In genomic region chr19:6335458-6335827, GRCm38 (mm10) we compare ENCODE assay signal across 8 mouse cellular contexts. TPM values are rescaled to one million over a fixed set of nuclear protein-coding genes. Genes with fewer than 3 reads are reported as not detected.
DNase-seq lines count a peak whose midpoint lies in the region; ATAC-seq and TF ChIP-seq lines count a peak whose summit lies in the region.

No protein-coding gene starts in this region.

- no peak for TF ChIP-seq CTCF in gastrocnemius, adult 2 months (IDR thresholded peaks at IDR 0.05)
- TF ChIP-seq CTCF in MEL (IDR thresholded peaks at IDR 0.05 in 2 of 3, conservative IDR thresholded peaks at IDR 0.05 in 1 of 3; ENCODE audit: control insufficient read depth in 1 of 3, insufficient read depth in 1 of 3, low read depth in 2 of 3, low read length in 3 of 3, poor library complexity in 1 of 3, severe bottlenecking in 1 of 3) = no peak

- no peaks in the 10 kb centered on the region for H3K27me3 ChIP-seq in MEL (ENCODE audit: control insufficient read depth in 1 of 2, insufficient read depth in 2 of 2, low read length in 2 of 2)
- H3K27me3 ChIP-seq in midbrain, embryonic 10.5 days (ENCODE audit: low read depth, poor library complexity, severe bottlenecking) = no peaks in the 10 kb centered on the region

- no peak for TF ChIP-seq RAD21 in MEL (IDR thresholded peaks at IDR 0.05; ENCODE audit: low read depth, low read length)

- 1% methylated on average over 25 of the region's 25 CpGs for WGBS in midbrain, embryonic 10.5 days

- TF ChIP-seq EP300 in MEL (IDR thresholded peaks at IDR 0.05; ENCODE audit: low read depth in 1 of 2, low read length in 2 of 2) = no peak

- peaks cover 0 to 13% of the 10 kb centered on the region in 2 experiments; a peak in 2 of 4 replicates for H3K36me3 ChIP-seq in MEL (ENCODE audit: control insufficient read depth in 1 of 2, insufficient read depth in 2 of 2, low read length in 2 of 2)
- H3K36me3 ChIP-seq in midbrain, embryonic 10.5 days = peaks cover 39% of the 10 kb centered on the region

- H3K4me3 ChIP-seq in gastrocnemius, adult 2 months = peak overlapping the region; percentile 79
- H3K4me3 ChIP-seq in MEL (ENCODE audit: control insufficient read depth in 1 of 2, insufficient read depth in 1 of 2, low read depth in 2 of 2, low read length in 2 of 2) = peak overlapping the region; percentile 57 to 72
- peak overlapping the region; percentile 92 for H3K4me3 ChIP-seq in midbrain, embryonic 10.5 days

- peaks cover 3 to 18% of the 10 kb centered on the region in 2 experiments for H3K4me1 ChIP-seq in MEL (ENCODE audit: control insufficient read depth in 1 of 2, insufficient read depth in 2 of 2, low read length in 2 of 2)
- peaks cover 50% of the 10 kb centered on the region for H3K4me1 ChIP-seq in midbrain, embryonic 10.5 days

- peak; percentile 28; the same call in 1 of the 2 replicates for ATAC-seq in erythroid progenitor cell, adult 5-6 weeks (replicated peaks; ENCODE audit: low FRiP score, poor library complexity, severe bottlenecking)

- intact Hi-C loops in gastrocnemius, adult 2 months (cut with DNase I) = loop anchor here (10.0 kb wide), 1 partner anchor 211 kb away; the partner anchor contains the start of gene Snx15

- peak overlapping the region; percentile 81 for H3K9ac ChIP-seq in MEL (ENCODE audit: control insufficient read depth, low read depth, low read length, poor library complexity, severe bottlenecking)

- H3K79me2 ChIP-seq in MEL (ENCODE audit: control insufficient read depth, insufficient read depth, low read length, poor library complexity) = peaks cover 14% of the 10 kb centered on the region

- no peak for TF ChIP-seq POLR2A in MEL (IDR thresholded peaks at IDR 0.05; ENCODE audit: control insufficient read depth in 1 of 2, insufficient read depth in 1 of 2, low read depth in 1 of 2, low read length in 2 of 2, poor library complexity in 1 of 2)

- no peaks in the 10 kb centered on the region for H3K9me3 ChIP-seq in MEL (replicated peaks; ENCODE audit: insufficient read depth, low read length)
- no peaks in the 10 kb centered on the region for H3K9me3 ChIP-seq in midbrain, embryonic 10.5 days (replicated peaks)

- DNase-seq in gastrocnemius, adult 2 months = no peak
- DNase-seq in gastrocnemius, adult 8-10 months (ENCODE audit: low spot score in 2 of 2) = no peak
- DNase-seq in MEL (ENCODE audit: low read depth, low spot score) = peak; percentile 51
- DNase-seq in kidney, adult 18-20 months = peak; percentile 41
- no peak for DNase-seq in midbrain, embryonic 10.5 days (ENCODE audit: low spot score)
- DNase-seq in urinary bladder, postnatal 10 days (ENCODE audit: low spot score) = no peak
- DNase-seq in Muller cell, postnatal 12 days (ENCODE audit: inconsistent ontology term) = no peak

- peak overlapping the region; percentile 90 for H3K27ac ChIP-seq in gastrocnemius, adult 2 months
- H3K27ac ChIP-seq in MEL (ENCODE audit: control insufficient read depth, low read depth, low read length) = no peak overlapping the region
- H3K27ac ChIP-seq in midbrain, embryonic 10.5 days (replicated peaks) = peak overlapping the region; percentile 90

TF ChIP-seq in MEL, 35 proteins besides CTCF, POLR2A, EP300 and RAD21:
- TF ChIP-seq RCOR1 (IDR thresholded peaks at IDR 0.05; ENCODE audit: low read depth, low read length) = no peak

RNA-seq across cellular contexts. Expression of gene Men1, which starts 0.7 kb away (rescaled TPM):
- total RNA-seq in gastrocnemius, adult 2 months (2021) = 1 to 10 TPM; 7.0 to 7.8 TPM
- total RNA-seq in gastrocnemius, adult 8-10 months (2022) = 1 to 10 TPM; 5.3 to 7.9 (median 6.3) TPM
- 37.7 and 39.4 TPM in 2 replicates for total RNA-seq in MEL (2012; rRNA removed)
- polyA plus RNA-seq in MEL (2012; ENCODE audit: insufficient read depth in 1 of 2, insufficient read length in 2 of 2, low read depth in 1 of 2, low replicate concordance in 2 of 2, missing spikeins in 1 of 2) = 100 to 1,000 TPM in 1 of 2 experiments, not detected in 1; 132 TPM
- 5.4 and 23.9 TPM in 2 replicates for total RNA-seq in erythroid progenitor cell, adult 5-6 weeks (2015; ENCODE audit: low replicate concordance)
- total RNA-seq in erythroid progenitor cell, adult 5-6 weeks (2017; ENCODE audit: low replicate concordance) = 10.0 and 17.1 TPM in 2 replicates
- 124 and 128 TPM in 2 replicates for polyA plus RNA-seq in midbrain, embryonic 10.5 days (2016; fragmentation: Nextera tagmentation; extraction: Ambion mirVana)

RNA-seq across cellular contexts. Expression of gene Map4k2, which starts 5.5 kb away (rescaled TPM):
- 10 to 100 TPM; 13.1 to 14.2 TPM for total RNA-seq in gastrocnemius, adult 2 months (2021)
- total RNA-seq in gastrocnemius, adult 8-10 months (2022) = 10 to 100 TPM in 1 of 4 experiments, 1 to 10 TPM in 3; 6.9 to 10.7 (median 8.0) TPM
- total RNA-seq in MEL (2012; rRNA removed) = 8.0 and 10.2 TPM in 2 replicates
- polyA plus RNA-seq in MEL (2012; ENCODE audit: insufficient read depth in 1 of 2, insufficient read length in 2 of 2, low read depth in 1 of 2, low replicate concordance in 2 of 2, missing spikeins in 1 of 2) = 10 to 100 TPM in 1 of 2 experiments, not detected in 1; 22.3 TPM
- 14.7 and 19.8 TPM in 2 replicates for total RNA-seq in erythroid progenitor cell, adult 5-6 weeks (2015; ENCODE audit: low replicate concordance)
- total RNA-seq in erythroid progenitor cell, adult 5-6 weeks (2017; ENCODE audit: low replicate concordance) = 19.4 and 37.7 TPM in 2 replicates
- 11.3 and 13.8 TPM in 2 replicates for polyA plus RNA-seq in midbrain, embryonic 10.5 days (2016; fragmentation: Nextera tagmentation; extraction: Ambion mirVana)

RNA-seq across cellular contexts. Expression of gene Sf1, which starts 28.0 kb away (rescaled TPM):
- total RNA-seq in gastrocnemius, adult 2 months (2021) = 10 to 100 TPM; 95.2 to 98.6 TPM
- 10 to 100 TPM; 69.0 to 88.0 (median 73.8) TPM for total RNA-seq in gastrocnemius, adult 8-10 months (2022)
- total RNA-seq in MEL (2012; rRNA removed) = 65.7 and 71.9 TPM in 2 replicates
- polyA plus RNA-seq in MEL (2012; ENCODE audit: insufficient read depth in 1 of 2, insufficient read length in 2 of 2, low read depth in 1 of 2, low replicate concordance in 2 of 2, missing spikeins in 1 of 2) = 100 to 1,000 TPM; 211 to 245 TPM
- 145 and 153 TPM in 2 replicates for total RNA-seq in erythroid progenitor cell, adult 5-6 weeks (2015; ENCODE audit: low replicate concordance)
- total RNA-seq in erythroid progenitor cell, adult 5-6 weeks (2017; ENCODE audit: low replicate concordance) = 171 and 223 TPM in 2 replicates
- 189 and 194 TPM in 2 replicates for polyA plus RNA-seq in midbrain, embryonic 10.5 days (2016; fragmentation: Nextera tagmentation; extraction: Ambion mirVana)

RNA-seq across cellular contexts. Expression of gene Cdc42bpg, which starts 29.2 kb away (rescaled TPM):
- total RNA-seq in gastrocnemius, adult 2 months (2021) = 1 to 10 TPM; 6.0 to 6.4 TPM
- 10 to 100 TPM in 1 of 4 experiments, 1 to 10 TPM in 3; 7.6 to 11.5 (median 8.5) TPM for total RNA-seq in gastrocnemius, adult 8-10 months (2022)
- total RNA-seq in MEL (2012; rRNA removed) = 2.0 and 2.6 TPM in 2 replicates
- polyA plus RNA-seq in MEL (2012; ENCODE audit: insufficient read depth in 1 of 2, insufficient read length in 2 of 2, low read depth in 1 of 2, low replicate concordance in 2 of 2, missing spikeins in 1 of 2) = 1 to 10 TPM in 1 of 2 experiments, not detected in 1; 4.5 TPM
- 0.36 TPM in 1 of 2 replicates, not detected in the other for total RNA-seq in erythroid progenitor cell, adult 5-6 weeks (2015; ENCODE audit: low replicate concordance)
- 1.4 and 1.5 TPM in 2 replicates for total RNA-seq in erythroid progenitor cell, adult 5-6 weeks (2017; ENCODE audit: low replicate concordance)
- 0.11 and 0.15 TPM in 2 replicates for polyA plus RNA-seq in midbrain, embryonic 10.5 days (2016; fragmentation: Nextera tagmentation; extraction: Ambion mirVana)

RNA-seq across cellular contexts. Expression of gene Pygm, which starts 48.8 kb away (rescaled TPM):
- total RNA-seq in gastrocnemius, adult 2 months (2021) = over 10,000 TPM in 1 of 2 experiments, 1,000 to 10,000 TPM in 1; 6,181 to 10,031 TPM
- total RNA-seq in gastrocnemius, adult 8-10 months (2022) = 1,000 to 10,000 TPM; 8,302 to 9,332 (median 8,668) TPM
- total RNA-seq in MEL (2012; rRNA removed) = 0.62 and 0.73 TPM in 2 replicates
- polyA plus RNA-seq in MEL (2012; ENCODE audit: insufficient read depth in 1 of 2, insufficient read length in 2 of 2, low read depth in 1 of 2, low replicate concordance in 2 of 2, missing spikeins in 1 of 2) = 1 to 10 TPM in 1 of 2 experiments, not detected in 1; 3.3 TPM
- 2.2 and 4.6 TPM in 2 replicates for total RNA-seq in erythroid progenitor cell, adult 5-6 weeks (2015; ENCODE audit: low replicate concordance)
- 0.64 and 2.6 TPM in 2 replicates for total RNA-seq in erythroid progenitor cell, adult 5-6 weeks (2017; ENCODE audit: low replicate concordance)
- 2.1 and 2.7 TPM in 2 replicates for polyA plus RNA-seq in midbrain, embryonic 10.5 days (2016; fragmentation: Nextera tagmentation; extraction: Ambion mirVana)

Comparison
In these comparisons a context has a peak if more than half of its experiments do, and no peak if none do; other contexts are left out.
1. DNase-seq: peak in MEL (single experiment) and kidney, adult 18-20 months (single experiment); none in gastrocnemius, adult 2 months (single experiment), gastrocnemius, adult 8-10 months (0 of 2), midbrain, embryonic 10.5 days (single experiment), urinary bladder, postnatal 10 days (single experiment) and Muller cell, postnatal 12 days (single experiment).
2. Peak in every context shown above with its lines, with median percentiles within 50 percentile points of each other: H3K4me3 ChIP-seq.